Mouse (Mus musculus): ENCODE results near the gene Ipo4.

GRCm38 (mm10) chr14:55579511-55580496, 56.0 kb downstream of the Ipo4 start:
- no peak for TF ChIP-seq POLR2A (IDR thresholded peaks at IDR 0.05; ENCODE audit: insufficient read depth, low read depth, low read length)
- TF ChIP-seq CTCF (IDR thresholded peaks at IDR 0.05; ENCODE audit: insufficient read depth, low read depth, low read length), result no peak

Measured in olfactory bulb, adult 2 months (tissue).